Mouse (Mus musculus): ENCODE data around the gene Alcam. TPM values are rescaled to one million over a fixed set of nuclear protein-coding genes. Genes with fewer than 3 reads are reported as not detected.

The Alcam gene
- polyA plus RNA-seq, 1 experiment: 0.01 TPM

- TF ChIP-seq GATA1 (IDR thresholded peaks at IDR 0.05; ENCODE audit: low read length) (no peak), TAL1 (IDR thresholded peaks at IDR 0.05; ENCODE audit: low read length) (no peak)
- H3K4me1 ChIP-seq (ENCODE audit: control insufficient read depth): no peaks in the 10 kb centered on the region
- no peak overlapping the region for H3K4me3 ChIP-seq (replicated peaks)
- no peaks in the 10 kb centered on the region for H3K27me3 ChIP-seq (ENCODE audit: control insufficient read depth)
- no peaks in the 10 kb centered on the region for H3K9me3 ChIP-seq (ENCODE audit: control insufficient read depth, low read length)
- H3K36me3 ChIP-seq (ENCODE audit: control insufficient read depth): no peaks in the 10 kb centered on the region
These were observed 67.0 kb downstream of the Alcam start for GRCm38 (mm10) chr16:52386781-52387300.

- no peaks in the 10 kb centered on the region for H3K27me3 ChIP-seq (ENCODE audit: control insufficient read depth)
- no peaks in the 10 kb centered on the region for H3K4me1 ChIP-seq (ENCODE audit: control insufficient read depth)
- TF ChIP-seq GATA1 (IDR thresholded peaks at IDR 0.05; ENCODE audit: low read length): no peak
- H3K36me3 ChIP-seq (ENCODE audit: control insufficient read depth): no peaks in the 10 kb centered on the region
- no peak overlapping the region for H3K4me3 ChIP-seq (replicated peaks)
- no peaks in the 10 kb centered on the region for H3K9me3 ChIP-seq (ENCODE audit: control insufficient read depth, low read length)
These were observed 70.3 kb downstream of the Alcam start for GRCm38 (mm10) chr16:52383456-52384185.

GRCm38 (mm10) chr16:52378811-52379597, 74.9 kb downstream of the Alcam start:
- H3K27me3 ChIP-seq (ENCODE audit: control insufficient read depth): no peaks in the 10 kb centered on the region
- H3K4me3 ChIP-seq (replicated peaks): no peak overlapping the region
- H3K9me3 ChIP-seq (ENCODE audit: control insufficient read depth, low read length): no peaks in the 10 kb centered on the region
- H3K4me1 ChIP-seq (ENCODE audit: control insufficient read depth): no peaks in the 10 kb centered on the region
- no peaks in the 10 kb centered on the region for H3K36me3 ChIP-seq (ENCODE audit: control insufficient read depth)
- TF ChIP-seq GATA1 (IDR thresholded peaks at IDR 0.05; ENCODE audit: low read length): no peak
- TF ChIP-seq TAL1 (IDR thresholded peaks at IDR 0.05; ENCODE audit: low read length): no peak

- TF ChIP-seq GATA1 (IDR thresholded peaks at IDR 0.05; ENCODE audit: low read length): no peak
- TF ChIP-seq TAL1 (IDR thresholded peaks at IDR 0.05; ENCODE audit: low read length): no peak
- no peaks in the 10 kb centered on the region for H3K27me3 ChIP-seq (ENCODE audit: control insufficient read depth)
These were observed 77.0 kb downstream of the Alcam start for GRCm38 (mm10) chr16:52376827-52377226.

GRCm38 (mm10) chr16:52371956-52372355, 81.9 kb downstream of the Alcam start:
- no peaks in the 10 kb centered on the region for H3K4me1 ChIP-seq (ENCODE audit: control insufficient read depth)
- no peaks in the 10 kb centered on the region for H3K9me3 ChIP-seq (ENCODE audit: control insufficient read depth, low read length)
- no peak overlapping the region for H3K4me3 ChIP-seq (replicated peaks)
- no peaks in the 10 kb centered on the region for H3K36me3 ChIP-seq (ENCODE audit: control insufficient read depth)
- TF ChIP-seq TAL1 (IDR thresholded peaks at IDR 0.05; ENCODE audit: low read length) (no peak), GATA1 (IDR thresholded peaks at IDR 0.05; ENCODE audit: low read length) (no peak)
- no peaks in the 10 kb centered on the region for H3K27me3 ChIP-seq (ENCODE audit: control insufficient read depth)

More at GRCm38 (mm10) chr16:52376827-52377226, 77.0 kb downstream of the Alcam start:
- Histone ChIP-seq H3K9me3 (ENCODE audit: control insufficient read depth, low read length) (no peaks in the 10 kb centered on the region), H3K4me1 (ENCODE audit: control insufficient read depth) (no peaks in the 10 kb centered on the region), H3K36me3 (ENCODE audit: control insufficient read depth) (no peaks in the 10 kb centered on the region), H3K4me3 (replicated peaks) (no peak overlapping the region)

GRCm38 (mm10) chr16:52368521-52368920, 85.4 kb downstream of the Alcam start:
- Histone ChIP-seq H3K9me3 (ENCODE audit: control insufficient read depth, low read length) (no peaks in the 10 kb centered on the region), H3K4me1 (ENCODE audit: control insufficient read depth) (no peaks in the 10 kb centered on the region), H3K36me3 (ENCODE audit: control insufficient read depth) (no peaks in the 10 kb centered on the region), H3K4me3 (replicated peaks) (no peak overlapping the region), H3K27me3 (ENCODE audit: control insufficient read depth) (no peaks in the 10 kb centered on the region)
- TF ChIP-seq GATA1 (IDR thresholded peaks at IDR 0.05; ENCODE audit: low read length): no peak
- TF ChIP-seq TAL1 (IDR thresholded peaks at IDR 0.05; ENCODE audit: low read length): no peak

- Histone ChIP-seq H3K4me3 (replicated peaks) (no peak overlapping the region), H3K27me3 (ENCODE audit: control insufficient read depth) (no peaks in the 10 kb centered on the region), H3K9me3 (ENCODE audit: control insufficient read depth, low read length) (no peaks in the 10 kb centered on the region), H3K36me3 (ENCODE audit: control insufficient read depth) (no peaks in the 10 kb centered on the region), H3K4me1 (ENCODE audit: control insufficient read depth) (no peaks in the 10 kb centered on the region)
- TF ChIP-seq GATA1 (IDR thresholded peaks at IDR 0.05; ENCODE audit: low read length) (no peak), TAL1 (IDR thresholded peaks at IDR 0.05; ENCODE audit: low read length) (no peak)
These were observed 87.0 kb downstream of the Alcam start for GRCm38 (mm10) chr16:52366915-52367314.

GRCm38 (mm10) chr16:52363944-52364511, 89.8 kb downstream of the Alcam start:
- no peaks in the 10 kb centered on the region for H3K4me1 ChIP-seq (ENCODE audit: control insufficient read depth)
- H3K4me3 ChIP-seq (replicated peaks): no peak overlapping the region

More at GRCm38 (mm10) chr16:52363944-52364511, 89.8 kb downstream of the Alcam start:
- no peaks in the 10 kb centered on the region for H3K9me3 ChIP-seq (ENCODE audit: control insufficient read depth, low read length)
- TF ChIP-seq GATA1 (IDR thresholded peaks at IDR 0.05; ENCODE audit: low read length) (no peak), TAL1 (IDR thresholded peaks at IDR 0.05; ENCODE audit: low read length) (no peak)
- H3K36me3 ChIP-seq (ENCODE audit: control insufficient read depth): no peaks in the 10 kb centered on the region
- H3K27me3 ChIP-seq (ENCODE audit: control insufficient read depth): no peaks in the 10 kb centered on the region
